Mouse (Mus musculus) right cerebral cortex, postnatal 10 days (tissue): ENCODE results near the gene Ugt1a5.

ENCODE experiments used
- DNase-seq, 2 experiments: peaks; one replicate each; pipeline ENCODE4 v3.0.0; 2021; ENCODE audit warnings: low spot score in 2 of 2

Ugt1a5 gene

GRCm38 (mm10) chr1:88240072-88240471, 74.3 kb downstream of the Ugt1a5 start:
- DNase-seq, result no peak

GRCm38 (mm10) chr1:88240579-88240978, 74.8 kb downstream of the Ugt1a5 start:
- no peak for DNase-seq

GRCm38 (mm10) chr1:88243861-88244260, 78.0 kb downstream of the Ugt1a5 start:
- no peak for DNase-seq

- DNase-seq, result no peak
These were observed 80.1 kb downstream of the Ugt1a5 start for GRCm38 (mm10) chr1:88245881-88246280.

- DNase-seq, result no peak
These were observed 80.6 kb downstream of the Ugt1a5 start for GRCm38 (mm10) chr1:88246386-88246785.

- DNase-seq, result no peak
These were observed 81.8 kb downstream of the Ugt1a5 start for GRCm38 (mm10) chr1:88247660-88248059.

- DNase-seq, result no peak
These were observed 82.8 kb downstream of the Ugt1a5 start for GRCm38 (mm10) chr1:88248658-88249057.

GRCm38 (mm10) chr1:88249596-88249995, 83.8 kb downstream of the Ugt1a5 start:
- DNase-seq, result no peak

- DNase-seq, result no peak
These were observed 84.2 kb downstream of the Ugt1a5 start for GRCm38 (mm10) chr1:88250023-88250422.

GRCm38 (mm10) chr1:88253106-88253505, 87.3 kb downstream of the Ugt1a5 start:
- DNase-seq, result no peak

GRCm38 (mm10) chr1:88253540-88253939, 87.7 kb downstream of the Ugt1a5 start:
- DNase-seq, result no peak

GRCm38 (mm10) chr1:88254793-88255465, 89.1 kb downstream of the Ugt1a5 start:
- no peak for DNase-seq

- no peak for DNase-seq
These were observed 89.7 kb downstream of the Ugt1a5 start for GRCm38 (mm10) chr1:88255466-88255857.

- DNase-seq, result no peak
These were observed 90.4 kb downstream of the Ugt1a5 start for GRCm38 (mm10) chr1:88255989-88256754.

- DNase-seq, result no peak
These were observed 91.3 kb downstream of the Ugt1a5 start for GRCm38 (mm10) chr1:88256886-88257663.

GRCm38 (mm10) chr1:88257681-88258080, 91.9 kb downstream of the Ugt1a5 start:
- peak in 1 of 2 experiments; percentile 32 for DNase-seq

GRCm38 (mm10) chr1:88258361-88258760, 92.5 kb downstream of the Ugt1a5 start:
- DNase-seq, result no peak

GRCm38 (mm10) chr1:88258881-88259642, 93.2 kb downstream of the Ugt1a5 start:
- no peak for DNase-seq

GRCm38 (mm10) chr1:88259643-88260024, 93.8 kb downstream of the Ugt1a5 start:
- no peak for DNase-seq

GRCm38 (mm10) chr1:88260114-88260513, 94.3 kb downstream of the Ugt1a5 start:
- no peak for DNase-seq

GRCm38 (mm10) chr1:88260604-88261377, 95.0 kb downstream of the Ugt1a5 start:
- peak in 1 of 2 experiments; percentile 27 for DNase-seq
